Mouse (Mus musculus): ENCODE measurements around the gene Erp44. TPM values are rescaled to one million over a fixed set of nuclear protein-coding genes. Genes with fewer than 3 reads are reported as not detected.

The Erp44 gene
- polyA plus RNA-seq, 1 experiment from 2014 or later = 93.1 TPM

GRCm38 (mm10) chr4:48149492-48149891, 129.9 kb downstream of the Erp44 start:
- Histone ChIP-seq H3K4me3 (replicated peaks) (no peak overlapping the region), H3K9ac (no peak overlapping the region), H3K4me1 (no peaks in the 10 kb centered on the region), H3K4me2 (no peak overlapping the region), H3K27ac (no peak overlapping the region), H3K9me3 (replicated peaks) (no peaks in the 10 kb centered on the region), H3K27me3 (no peaks in the 10 kb centered on the region), H3K36me3 (0 out of 2 replicates have a peak, but pooled peaks cover 3% of the 10 kb centered on the region)
- ATAC-seq (replicated peaks; ENCODE audit: low FRiP score) = no peak
- WGBS = 91% methylated on average over 2 of the region's 2 CpGs

MicroRNA genes within 50 kb of the gene (microRNA counts, 519-probe panel; counts per million panel counts)
- microRNA mmu-miR-1958 = 2,315 counts per million, percentile 31 among the panel's probes with 10 or more counts

Small RNA genes lying within 50 kb of the gene (microRNA-seq; reads per million reads assigned to microRNA genes)
- gene Mir1958 = not detected

Other genes starting within 250 kb of the Erp44 start
- gene Nr4a3, start 234.4 kb downstream of the Erp44 start, polyA plus RNA-seq (2015; fragmentation: Nextera tagmentation; extraction: Ambion mirVana) = 0.12 and 0.13 TPM in 2 replicates
- 23.6 and 23.8 TPM in 2 replicates for gene Stx17, start 154.6 kb downstream of the Erp44 start, polyA plus RNA-seq (2015; fragmentation: Nextera tagmentation; extraction: Ambion mirVana)
- gene Invs, start 202 bp upstream of the Erp44 start, polyA plus RNA-seq (2015; fragmentation: Nextera tagmentation; extraction: Ambion mirVana) = 11.0 and 11.8 TPM in 2 replicates
- 56.9 and 57.1 TPM in 2 replicates for gene Tex10, start 193.9 kb upstream of the Erp44 start, polyA plus RNA-seq (2015; fragmentation: Nextera tagmentation; extraction: Ambion mirVana)

All from kidney, embryonic 15.5 days (tissue).